Mouse (Mus musculus) thymus, adult 2 months (tissue): ENCODE results near the gene Asb13.

Source experiments
- CTCF ChIP-seq: fragments of 200-500 bp; IDR thresholded peaks from 2 replicates; pipeline ENCODE4 v1.5.1; 2012; ENCODE audit warnings: mild to moderate bottlenecking, control low read depth, low read length, moderate library complexity, borderline replicate concordance; ENCODE audit not compliant: control insufficient read depth, poor library complexity, insufficient read depth; ENCODE audit errors: extremely low read depth
- POLR2A ChIP-seq: fragments of 200-500 bp; IDR thresholded peaks from 2 replicates; pipeline ENCODE4 v1.6.1; 2012; ENCODE audit warnings: mild to moderate bottlenecking, low read length, control low read depth, moderate library complexity; ENCODE audit not compliant: control insufficient read depth, poor library complexity, insufficient read depth; ENCODE audit errors: extremely low read depth

- no peak for TF ChIP-seq CTCF
- TF ChIP-seq POLR2A = no peak
These were observed 36.2 kb downstream of the Asb13 start for GRCm38 (mm10) chr13:3670039-3670438.
